7 mouse cellular contexts compared by ENCODE assay signal in genomic region chr8:92613486-92613885, GRCm38 (mm10).
DNase-seq lines count a peak whose midpoint lies in the region; ATAC-seq and TF ChIP-seq lines count a peak whose summit lies in the region.

No protein-coding gene starts in this region.

- peak; percentile 40 for DNase-seq in kidney, postnatal 0 days (ENCODE audit: low spot score)
- DNase-seq in kidney, postnatal 14 days: no peak
- DNase-seq in NIH3T3 (ENCODE audit: low read depth): peak; percentile 54
- peak; percentile 51 for DNase-seq in embryo, embryonic 10 days (ENCODE audit: low spot score)
- DNase-seq in lung, postnatal 36 days: peak; percentile 11

- 18% methylated on average over 4 of the region's 4 CpGs for WGBS in kidney, postnatal 0 days

- H3K4me3 ChIP-seq in kidney, postnatal 0 days (replicated peaks; ENCODE audit: low read depth, low read length): no peak overlapping the region

- H3K4me2 ChIP-seq in kidney, postnatal 0 days (ENCODE audit: low read length): no peak overlapping the region

- no peak for ATAC-seq in kidney, postnatal 0 days (replicated peaks; ENCODE audit: low FRiP score, low read depth)
- ATAC-seq in granulocyte monocyte progenitor cell, adult 5-6 weeks (replicated peaks; ENCODE audit: poor library complexity, severe bottlenecking): no peak; the same call in 1 of the 2 replicates
- ATAC-seq in frontal cortex, adult (ENCODE audit: low TSS enrichment): no peak

- H3K27ac ChIP-seq in kidney, postnatal 0 days: no peak overlapping the region

- H3K9me3 ChIP-seq in kidney, postnatal 0 days (replicated peaks; ENCODE audit: low read length): no peaks in the 10 kb centered on the region; the same call in 1 of the 2 replicates

- no peak overlapping the region for H3K9ac ChIP-seq in kidney, postnatal 0 days (ENCODE audit: low read depth, low read length)

- TF ChIP-seq CTCF in kidney, postnatal 0 days (IDR thresholded peaks at IDR 0.05; ENCODE audit: low read depth): peak; percentile 69

- H3K27me3 ChIP-seq in kidney, postnatal 0 days (ENCODE audit: insufficient read depth, low read length): no peaks in the 10 kb centered on the region

- no peaks in the 10 kb centered on the region for H3K4me1 ChIP-seq in kidney, postnatal 0 days (replicated peaks; ENCODE audit: insufficient read depth, low read length)

- no peaks in the 10 kb centered on the region for H3K36me3 ChIP-seq in kidney, postnatal 0 days (ENCODE audit: insufficient read depth, low read length)
